Mouse (Mus musculus): ENCODE results near the gene Fhl5.
"Not testable (repeated sequence)": the region's sequence is repeated elsewhere in the genome, so short reads cannot be mapped to it uniquely, and the experiment has no call there.

The Fhl5 gene

DNA sequence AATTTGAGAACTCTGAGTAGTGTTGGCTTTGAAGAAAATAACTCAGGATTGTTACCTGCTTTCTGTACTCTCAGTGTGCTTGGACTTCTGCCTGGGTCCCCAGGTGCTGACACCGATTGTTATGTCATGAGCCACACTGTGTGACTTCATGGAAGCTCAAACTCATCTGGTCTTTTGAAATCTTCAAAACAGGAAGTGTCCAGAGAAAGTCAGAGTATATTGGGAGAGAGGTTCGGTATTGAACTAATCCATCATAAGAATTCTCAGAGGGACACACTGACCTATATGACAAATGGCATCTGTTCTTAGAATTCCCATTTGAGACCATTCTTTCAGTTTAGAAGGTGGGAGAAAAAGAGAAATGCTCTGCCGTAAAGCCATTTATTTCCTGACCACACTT lies at the start of gene Fhl5:
TSS of gene Fhl5 (minus strand) at position 101 of the 400 bp plus-strand sequence.
- DNase-seq (ENCODE audit: low spot score): no peak

GRCm38 (mm10) chr4:25285002-25285401 lies 42.3 kb upstream of the Fhl5 start:
- not testable (repeated sequence) for DNase-seq (ENCODE audit: low spot score)

- DNase-seq (ENCODE audit: low spot score): peak; percentile 97
Measured at GRCm38 (mm10) chr4:25281671-25282038, 39.0 kb upstream of the Fhl5 start, which contains the start of gene Ufl1. Gene Ufl1 (minus strand): TSS chr4:25281821.

GRCm38 (mm10) chr4:25280938-25281670 lies 38.4 kb upstream of the Fhl5 start:
- no peak for DNase-seq (ENCODE audit: low spot score)

GRCm38 (mm10) chr4:25272861-25273627 lies 30.4 kb upstream of the Fhl5 start:
- no peak for DNase-seq (ENCODE audit: low spot score)

- no peak for DNase-seq (ENCODE audit: low spot score)
Measured at GRCm38 (mm10) chr4:25271926-25272325, 29.2 kb upstream of the Fhl5 start.

DNA sequence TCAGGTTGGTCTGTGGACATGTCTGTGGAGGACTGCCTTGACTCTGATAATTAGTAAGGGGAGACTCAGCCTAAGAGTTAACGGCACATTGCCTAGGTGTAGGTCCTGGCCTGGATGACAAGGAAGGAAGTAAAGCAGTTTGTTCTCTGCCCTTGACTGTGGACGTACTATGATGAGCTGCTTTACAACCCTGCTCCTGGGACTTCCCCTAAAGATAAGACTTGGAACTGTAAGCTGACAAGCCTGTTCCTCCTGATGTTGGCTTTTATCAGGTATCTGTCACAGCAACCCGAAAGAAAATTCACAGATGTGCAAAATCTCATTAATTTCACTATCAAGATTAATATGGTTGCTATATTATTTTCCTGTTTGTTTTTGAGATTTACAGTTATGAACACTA lies 24.5 kb upstream of the Fhl5 start:
- no peak for DNase-seq (ENCODE audit: low spot score)

DNA sequence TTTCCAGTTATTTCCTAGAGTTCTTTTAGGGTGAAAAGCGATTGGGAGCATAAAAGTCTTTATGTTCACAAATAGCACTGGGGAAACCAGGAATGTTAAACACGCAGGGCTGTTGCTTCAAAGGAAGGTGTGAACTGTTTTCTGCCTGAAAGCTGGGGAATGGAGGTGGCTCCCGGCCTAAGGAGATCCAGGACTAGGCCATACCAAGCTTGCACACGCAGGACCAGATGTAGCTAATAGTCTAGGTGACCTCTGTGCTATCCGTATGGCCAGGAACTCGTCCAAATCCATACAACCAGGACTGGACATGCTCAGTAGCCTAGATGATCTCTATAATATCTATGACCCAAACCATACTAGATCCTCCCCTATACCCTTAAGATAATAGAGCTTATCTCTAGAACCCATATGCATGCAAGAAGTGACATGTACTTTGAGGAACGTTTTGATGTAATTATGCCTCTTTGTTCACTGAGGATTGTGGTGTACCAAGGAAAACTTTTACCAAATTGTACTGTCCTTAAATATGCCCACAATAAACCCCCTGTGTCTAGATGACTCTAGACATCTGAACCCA lies 15.2 kb upstream of the Fhl5 start:
- no peak for DNase-seq (ENCODE audit: low spot score)

DNA sequence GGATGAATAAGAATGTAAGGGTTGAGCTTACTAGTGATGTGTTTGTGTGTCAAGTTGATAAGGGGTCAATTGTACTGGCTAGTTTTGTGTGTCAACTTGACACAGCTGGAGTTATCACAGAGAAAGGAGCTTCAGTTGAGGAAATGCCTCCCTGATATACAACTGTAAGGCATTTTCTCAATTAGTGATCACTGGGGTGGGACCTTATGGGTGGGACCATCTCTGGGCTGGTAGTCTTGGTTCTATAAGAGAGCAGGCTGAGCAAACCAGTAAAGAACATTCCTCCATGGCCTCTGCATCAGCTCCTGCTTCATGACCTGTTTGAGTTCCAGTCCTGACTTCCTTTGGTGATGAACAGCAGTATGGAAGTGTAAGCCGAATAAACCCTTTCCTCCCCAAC lies 7.0 kb downstream of the Fhl5 start:
- not testable (repeated sequence) for DNase-seq (ENCODE audit: low spot score)

DNA sequence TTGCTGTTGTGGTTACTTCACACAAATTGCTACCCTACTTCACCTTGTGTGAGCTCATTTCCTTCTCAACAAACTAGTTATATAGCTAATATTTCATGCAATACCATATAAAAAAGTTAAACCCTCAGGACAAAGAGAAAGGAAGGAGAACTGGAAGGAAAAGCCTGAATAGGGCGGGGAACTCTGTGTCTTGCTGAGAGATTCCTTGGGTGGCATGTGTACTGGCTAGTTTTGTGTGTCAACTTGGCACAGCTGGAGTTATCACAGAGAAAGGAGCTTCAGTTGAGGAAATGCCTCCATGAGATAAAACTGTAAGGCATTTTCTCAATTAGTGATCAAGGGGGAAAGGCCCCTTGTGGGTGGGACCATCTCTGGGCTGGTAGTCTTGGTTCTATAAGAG lies 8.9 kb downstream of the Fhl5 start:
- not testable (repeated sequence) for DNase-seq (ENCODE audit: low spot score)

DNA sequence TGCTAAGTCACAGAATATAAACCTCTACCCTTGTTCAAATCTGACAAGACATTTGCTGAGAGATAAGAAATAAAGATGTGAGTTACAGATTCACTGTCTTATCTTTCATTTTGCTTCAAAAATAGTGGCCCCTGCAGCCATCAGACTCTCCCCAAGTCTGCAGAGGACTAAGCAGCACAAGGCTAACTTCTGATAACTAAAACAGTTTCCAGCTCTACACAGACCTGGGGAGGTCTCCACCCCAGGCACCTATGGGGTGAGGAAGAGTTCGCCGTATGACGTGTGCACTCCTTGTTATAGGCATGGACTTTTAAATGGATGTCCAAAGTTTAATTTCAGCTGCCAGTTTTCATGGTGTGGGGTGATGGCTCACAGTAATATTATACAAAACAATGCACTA lies 10.1 kb downstream of the Fhl5 start:
- no peak for DNase-seq (ENCODE audit: low spot score)

DNA sequence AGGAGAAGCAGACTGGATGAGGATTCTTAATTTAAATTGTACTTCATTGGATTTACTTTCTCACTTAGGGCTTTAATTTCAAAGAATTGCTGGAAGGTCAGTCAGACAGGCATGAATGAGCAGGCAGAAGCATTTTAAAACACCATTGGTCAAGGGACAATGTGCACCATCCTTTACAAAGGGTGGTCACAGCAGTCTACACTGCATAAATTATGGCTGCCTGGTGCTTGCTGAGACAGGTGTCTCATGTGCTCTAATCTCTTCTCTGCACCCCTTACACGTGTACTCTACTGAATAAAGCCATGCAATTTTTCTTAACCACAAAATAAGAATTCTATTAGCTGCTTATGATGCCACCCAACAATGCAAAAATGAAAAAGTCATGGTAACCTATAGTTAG lies 15.1 kb downstream of the Fhl5 start:
- no peak for DNase-seq (ENCODE audit: low spot score)

GRCm38 (mm10) chr4:25221927-25222326 lies 20.7 kb downstream of the Fhl5 start:
- DNase-seq (ENCODE audit: low spot score): no peak

DNA sequence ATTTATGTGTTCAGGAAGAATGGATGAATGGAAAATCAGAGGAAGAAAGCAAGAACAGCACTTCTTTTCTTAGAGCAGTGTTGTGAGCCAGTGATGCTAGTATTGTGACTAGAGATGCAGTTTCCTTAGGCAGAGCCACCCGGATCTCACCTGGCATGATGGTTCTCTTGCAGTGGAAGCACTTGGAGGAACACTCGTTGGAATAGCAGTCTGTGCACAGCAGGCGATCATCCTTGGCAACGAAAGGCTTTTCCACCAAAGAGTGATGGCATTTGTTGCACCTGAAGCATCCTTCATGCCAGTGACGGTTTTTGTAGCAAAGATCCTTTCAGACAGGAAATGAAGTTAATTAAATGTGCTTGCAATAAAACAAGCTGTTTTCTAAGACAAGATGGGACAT lies 29.2 kb downstream of the Fhl5 start:
- DNase-seq (ENCODE audit: low spot score): no peak

GRCm38 (mm10) chr4:25206166-25206565 lies 36.5 kb downstream of the Fhl5 start:
- DNase-seq (ENCODE audit: low spot score): no peak

DNA sequence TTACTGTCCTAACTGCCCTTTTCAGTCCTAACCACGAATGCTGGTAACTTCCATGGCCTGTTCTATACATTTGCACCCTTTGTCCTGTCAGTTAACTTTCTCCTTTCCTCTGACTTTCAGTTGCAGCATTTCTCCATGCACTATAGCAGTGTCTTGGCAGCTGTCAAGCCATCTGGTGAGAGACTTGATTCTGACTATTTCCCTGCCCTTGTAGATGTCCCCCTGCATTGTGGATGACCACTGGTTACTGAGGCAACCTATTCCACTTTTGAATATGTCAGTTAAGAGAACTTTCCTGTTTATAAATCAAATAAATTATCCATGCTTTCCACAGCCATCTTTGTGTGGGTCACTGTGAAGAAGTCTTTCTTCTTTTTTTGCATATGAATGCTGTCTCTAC lies 45.4 kb downstream of the Fhl5 start:
- DNase-seq (ENCODE audit: low spot score): no peak

GRCm38 (mm10) chr4:25179617-25180208 lies 63.0 kb downstream of the Fhl5 start:
- no peak for DNase-seq (ENCODE audit: low spot score)
